Mouse (Mus musculus) ES-E14 (cell line): ENCODE measurements around the gene Lurap1l. TPM values are rescaled to one million over a fixed set of nuclear protein-coding genes. Genes with fewer than 3 reads are reported as not detected.

Source experiments
- DNase-seq: peaks from one replicate; pipeline ENCODE4 v3.0.0-alpha.2; 2013; ENCODE audit warnings: low read depth, low spot score
- H3K27ac ChIP-seq: 2 replicates; pipeline ENCODE4 v1.5.1; 2012; ENCODE audit warnings: low read depth, mild to moderate bottlenecking, low read length, moderate library complexity, mixed read lengths; ENCODE audit not compliant: poor library complexity, insufficient read depth, severe bottlenecking
- H3K36me3 ChIP-seq: 2 replicates; pipeline ENCODE4 v1.6.1; 2012; ENCODE audit warnings: mild to moderate bottlenecking, low read length, moderate library complexity, mixed read lengths; ENCODE audit not compliant: control insufficient read depth, poor library complexity, insufficient read depth, severe bottlenecking
- H3K4me1 ChIP-seq, 2 experiments: fragments of 150-350 bp in 1 of 2; sonication (generic) in 1 of 2; 2 replicates each; pipeline ENCODE4 v1.6.1; 2012; ENCODE audit warnings: low read length in 2 of 2, mild to moderate bottlenecking in 1 of 2, mixed read lengths in 1 of 2; ENCODE audit not compliant: control insufficient read depth in 2 of 2, insufficient read depth in 2 of 2, poor library complexity in 1 of 2
- H3K4me3 ChIP-seq, 2 experiments: fragments of 150-350 bp in 1 of 2; sonication (generic) in 1 of 2; 2 replicates each; pipeline ENCODE4 v1.5.1; 2012; ENCODE audit warnings: low read length in 2 of 2, low read depth in 1 of 2, mild to moderate bottlenecking in 1 of 2, mixed read lengths in 1 of 2; ENCODE audit not compliant: insufficient read depth in 1 of 2, poor library complexity in 1 of 2, severe bottlenecking in 1 of 2
- H3K9ac ChIP-seq: 2 replicates; pipeline ENCODE4 v1.6.1; 2012; ENCODE audit warnings: low read depth, mild to moderate bottlenecking, low read length, mixed read lengths; ENCODE audit not compliant: poor library complexity, insufficient read depth, severe bottlenecking
- H3K9me3 ChIP-seq: fragments of 150-350 bp; sonication (generic); 2 replicates; pipeline ENCODE4 v1.6.1; 2012; ENCODE audit warnings: low read depth, mild to moderate bottlenecking, low read length; ENCODE audit not compliant: control insufficient read depth, insufficient read depth
- CHD2 ChIP-seq: IDR thresholded peaks from 2 replicates; pipeline ENCODE4 v1.6.1; 2014; ENCODE audit warnings: mild to moderate bottlenecking, low read depth, low read length, inconsistent platforms
- HCFC1 ChIP-seq: IDR thresholded peaks from 2 replicates; pipeline ENCODE4 v1.6.1; 2012; ENCODE audit warnings: low read length, inconsistent platforms, borderline replicate concordance; ENCODE audit not compliant: insufficient read depth
- MAFK ChIP-seq: IDR thresholded peaks from 2 replicates; pipeline ENCODE4 v1.6.1; 2014; ENCODE audit warnings: mild to moderate bottlenecking, low read depth, low read length, inconsistent platforms; ENCODE audit not compliant: insufficient read depth
- ZC3H11A ChIP-seq: IDR thresholded peaks from 2 replicates; pipeline ENCODE4 v1.6.1; 2012; ENCODE audit warnings: low read depth, mild to moderate bottlenecking, inconsistent platforms, low read length, borderline replicate concordance
- ZNF384 ChIP-seq: IDR thresholded peaks from 2 replicates; pipeline ENCODE4 v1.6.1; 2012; ENCODE audit warnings: low read depth, low read length, inconsistent platforms
- in situ Hi-C, 2 experiments: fragments of 600-800 bp; cut with MboI; formaldehyde crosslinking; loops; one replicate each; pipeline ENCODE4 v1.15.1; 2025; ENCODE audit warnings: low sequenced_read_pairs in 2 of 2, inconsistent platforms in 1 of 2; ENCODE audit not compliant: unreplicated experiment in 2 of 2
- total RNA-seq: library from RNA; depleted of rRNA; stranded (reverse); fragments of 300-350 nt; gene quantifications from 2 replicates; pipeline ENCODE4 v1.2.3, GENCODE M21; 2012

The Lurap1l gene
- total RNA-seq, 1 experiment = 2.5 TPM

DNA sequence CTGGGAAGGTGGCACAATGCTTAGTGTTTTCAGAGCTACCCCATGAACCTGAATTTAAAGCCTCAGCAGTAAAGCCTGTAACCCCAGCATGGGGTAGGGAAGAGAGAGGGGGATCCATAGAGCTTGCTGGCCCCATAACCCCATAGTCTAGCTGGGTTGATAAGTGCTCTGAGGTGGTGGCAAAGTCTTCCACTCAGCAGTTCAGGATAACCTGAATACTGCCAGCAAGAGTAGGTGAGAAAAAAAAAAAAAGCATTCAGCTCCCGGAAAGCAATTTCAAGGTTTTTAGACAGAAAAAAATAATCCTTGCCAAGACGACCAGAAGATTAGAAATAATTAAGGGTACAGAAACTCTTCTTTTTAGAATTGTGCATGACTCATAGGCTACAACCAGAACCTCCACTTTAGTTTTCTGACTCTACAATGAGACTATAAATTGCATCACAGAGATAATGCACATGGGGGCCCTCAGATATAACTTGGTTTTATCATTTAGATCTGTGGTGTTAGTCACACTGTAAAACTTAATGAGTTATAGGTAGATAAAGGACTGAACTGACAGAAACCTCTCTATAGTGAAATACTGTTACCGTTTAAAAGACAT is 8.2 kb downstream of the Lurap1l start:
- H3K9ac ChIP-seq = no peak overlapping the region
- H3K27ac ChIP-seq = no peak overlapping the region
- TF ChIP-seq ZNF384 = no peak
- TF ChIP-seq ZC3H11A = no peak
- no peak for TF ChIP-seq CHD2
- TF ChIP-seq MAFK = no peak
- TF ChIP-seq HCFC1 = no peak
- DNase-seq = no peak
- H3K36me3 ChIP-seq = no peaks in the 10 kb centered on the region
- in situ Hi-C loops = no loop called here
- H3K9me3 ChIP-seq = no peaks in the 10 kb centered on the region
- H3K4me3 ChIP-seq = no peak overlapping the region
- H3K4me1 ChIP-seq = peaks cover 0 to 2% of the 10 kb centered on the region in 2 experiments; a peak in 2 of 4 replicates

- no peak overlapping the region for H3K27ac ChIP-seq
- H3K9me3 ChIP-seq = no peaks in the 10 kb centered on the region
- in situ Hi-C loops = no loop called here
- DNase-seq = no peak
- H3K9ac ChIP-seq = no peak overlapping the region
- TF ChIP-seq ZNF384 = no peak
- no peak for TF ChIP-seq ZC3H11A
- TF ChIP-seq CHD2 = no peak
- TF ChIP-seq MAFK = no peak
- H3K4me1 ChIP-seq = peaks cover 0 to 2% of the 10 kb centered on the region in 2 experiments; a peak in 2 of 4 replicates
- H3K36me3 ChIP-seq = no peaks in the 10 kb centered on the region
- no peak overlapping the region for H3K4me3 ChIP-seq
Measured at GRCm38 (mm10) chr4:80919217-80919867, 8.9 kb downstream of the Lurap1l start.

DNA sequence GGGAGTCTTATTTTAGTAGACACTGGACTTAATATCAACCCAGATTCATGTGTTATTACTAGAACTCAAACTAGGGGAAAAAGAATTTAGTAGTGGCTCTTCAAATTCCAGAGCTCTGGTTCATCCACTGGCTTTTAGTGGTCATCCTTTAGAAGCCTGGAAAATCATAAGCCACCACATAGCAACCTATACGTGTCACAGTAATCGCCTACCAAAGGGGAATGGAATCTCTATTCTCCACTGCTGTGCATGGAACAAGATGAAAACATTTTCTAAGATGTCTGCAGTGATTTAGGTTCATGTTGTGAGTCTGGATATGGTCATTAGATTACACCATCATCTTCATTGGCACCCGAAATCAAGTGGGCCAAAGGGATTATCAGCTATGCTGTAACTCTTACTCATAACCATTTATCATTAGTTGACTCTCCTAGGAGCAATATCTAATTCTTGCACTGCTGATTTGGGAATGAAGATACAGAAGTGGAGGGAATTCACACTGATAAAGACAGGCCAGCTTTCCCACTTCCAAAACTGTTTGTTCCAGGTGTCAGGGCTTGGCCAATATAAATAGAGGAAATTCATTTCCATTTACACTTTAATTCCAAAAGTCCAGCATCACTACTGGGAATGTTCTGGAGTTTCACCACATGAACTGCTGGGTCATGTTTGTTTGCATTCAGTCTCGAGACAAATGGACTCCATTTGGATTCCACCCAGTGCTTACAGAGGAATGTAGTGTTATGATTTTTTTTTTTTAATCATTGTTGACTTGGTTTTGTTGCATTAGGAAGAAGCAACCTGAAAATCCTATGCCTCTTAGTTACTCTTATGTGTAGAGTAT is 11.4 kb downstream of the Lurap1l start:
- Histone ChIP-seq H3K36me3 (no peaks in the 10 kb centered on the region), H3K9me3 (no peaks in the 10 kb centered on the region), H3K9ac (no peak overlapping the region), H3K4me1 (peaks cover 0 to 2% of the 10 kb centered on the region in 2 experiments; a peak in 1 of 4 replicates), H3K4me3 (no peak overlapping the region), H3K27ac (no peak overlapping the region)
- DNase-seq = no peak
- TF ChIP-seq ZNF384 (no peak), MAFK (no peak), HCFC1 (no peak), CHD2 (no peak), ZC3H11A (no peak)
- in situ Hi-C loops = no loop called here

GRCm38 (mm10) chr4:80922654-80923053 is 12.2 kb downstream of the Lurap1l start:
- in situ Hi-C loops = no loop called here
- Histone ChIP-seq H3K36me3 (no peaks in the 10 kb centered on the region), H3K27ac (no peak overlapping the region), H3K9ac (no peak overlapping the region), H3K4me3 (no peak overlapping the region), H3K9me3 (no peaks in the 10 kb centered on the region), H3K4me1 (no peaks in the 10 kb centered on the region)
- no peak for DNase-seq
- TF ChIP-seq ZNF384 (no peak), MAFK (no peak), CHD2 (no peak), ZC3H11A (no peak), HCFC1 (no peak)
